Mouse (Mus musculus): Measurements from ENCODE around the gene Rnase4. TPM values are rescaled to one million over a fixed set of nuclear protein-coding genes. Genes with fewer than 3 reads are reported as not detected.

The Rnase4 gene
- polyA plus RNA-seq, 1 experiment from 2014 or later, result 48.2 TPM

GRCm38 (mm10) chr14:51131086-51131815, 40.4 kb downstream of the Rnase4 start:
- DNase-seq (ENCODE audit: low spot score), result no peak
- ATAC-seq (replicated peaks; ENCODE audit: low FRiP score, low read depth), result no peak
- WGBS, result 78% methylated on average over 7 of the region's 7 CpGs

GRCm38 (mm10) chr14:51132372-51132771, 41.5 kb downstream of the Rnase4 start:
- Histone ChIP-seq H3K27me3 (ENCODE audit: insufficient read depth, low read length) (no peaks in the 10 kb centered on the region), H3K27ac (no peak overlapping the region), H3K36me3 (ENCODE audit: insufficient read depth, low read length) (no peaks in the 10 kb centered on the region), H3K9ac (ENCODE audit: low read depth, low read length) (no peak overlapping the region), H3K4me3 (replicated peaks; ENCODE audit: low read depth, low read length) (no peak overlapping the region), H3K4me2 (ENCODE audit: low read length) (no peak overlapping the region), H3K9me3 (replicated peaks; ENCODE audit: low read length) (no peaks in the 10 kb centered on the region), H3K4me1 (replicated peaks; ENCODE audit: insufficient read depth, low read length) (no peaks in the 10 kb centered on the region)
- WGBS, result 94% methylated on average over 4 of the region's 4 CpGs
- DNase-seq (ENCODE audit: low spot score) (no peak), ATAC-seq (replicated peaks; ENCODE audit: low FRiP score, low read depth) (no peak)
- no peak for TF ChIP-seq CTCF (IDR thresholded peaks at IDR 0.05; ENCODE audit: low read depth)

More at GRCm38 (mm10) chr14:51131086-51131815, 40.4 kb downstream of the Rnase4 start:
- no peak overlapping the region for H3K9ac ChIP-seq (ENCODE audit: low read depth, low read length)
- no peaks in the 10 kb centered on the region for H3K9me3 ChIP-seq (replicated peaks; ENCODE audit: low read length)
- H3K27me3 ChIP-seq (ENCODE audit: insufficient read depth, low read length), result no peaks in the 10 kb centered on the region
- no peaks in the 10 kb centered on the region for H3K36me3 ChIP-seq (ENCODE audit: insufficient read depth, low read length)
- H3K4me3 ChIP-seq (replicated peaks; ENCODE audit: low read depth, low read length), result no peak overlapping the region
- no peak overlapping the region for H3K4me2 ChIP-seq (ENCODE audit: low read length)
- H3K4me1 ChIP-seq (replicated peaks; ENCODE audit: insufficient read depth, low read length), result no peaks in the 10 kb centered on the region
- TF ChIP-seq CTCF (IDR thresholded peaks at IDR 0.05; ENCODE audit: low read depth), result no peak
- H3K27ac ChIP-seq, result no peak overlapping the region

DNA sequence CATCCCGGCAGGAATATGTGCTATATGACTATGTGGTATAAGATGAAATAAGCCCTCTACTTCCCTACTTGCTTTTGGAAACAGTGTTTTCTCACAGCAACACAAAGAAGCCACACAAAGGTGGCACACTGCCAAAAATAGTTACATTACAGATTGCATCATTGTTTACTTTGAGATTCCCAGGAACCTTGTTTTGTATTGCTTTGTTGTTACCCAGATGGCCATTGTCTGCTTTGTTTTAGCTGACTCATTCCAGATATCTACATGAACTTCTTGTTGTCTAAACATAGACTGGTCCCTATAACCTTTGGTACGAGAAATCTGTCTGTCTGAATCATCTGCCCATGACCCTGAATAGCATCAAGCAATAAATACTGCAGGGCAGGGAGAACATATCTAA, 49.5 kb downstream of the Rnase4 start:
- ATAC-seq (replicated peaks; ENCODE audit: low FRiP score, low read depth) (no peak), DNase-seq (ENCODE audit: low spot score) (no peak)
- H3K36me3 ChIP-seq (ENCODE audit: insufficient read depth, low read length), result no peaks in the 10 kb centered on the region
- no peaks in the 10 kb centered on the region for H3K27me3 ChIP-seq (ENCODE audit: insufficient read depth, low read length)
- WGBS, result 64% methylated on average over 2 of the region's 2 CpGs
- no peaks in the 10 kb centered on the region for H3K9me3 ChIP-seq (replicated peaks; ENCODE audit: low read length)
- no peak for TF ChIP-seq CTCF (IDR thresholded peaks at IDR 0.05; ENCODE audit: low read depth)
- H3K9ac ChIP-seq (ENCODE audit: low read depth, low read length), result no peak overlapping the region
- H3K4me1 ChIP-seq (replicated peaks; ENCODE audit: insufficient read depth, low read length), result no peaks in the 10 kb centered on the region
- no peak overlapping the region for H3K27ac ChIP-seq
- H3K4me2 ChIP-seq (ENCODE audit: low read length), result no peak overlapping the region
- no peak overlapping the region for H3K4me3 ChIP-seq (replicated peaks; ENCODE audit: low read depth, low read length)

DNA sequence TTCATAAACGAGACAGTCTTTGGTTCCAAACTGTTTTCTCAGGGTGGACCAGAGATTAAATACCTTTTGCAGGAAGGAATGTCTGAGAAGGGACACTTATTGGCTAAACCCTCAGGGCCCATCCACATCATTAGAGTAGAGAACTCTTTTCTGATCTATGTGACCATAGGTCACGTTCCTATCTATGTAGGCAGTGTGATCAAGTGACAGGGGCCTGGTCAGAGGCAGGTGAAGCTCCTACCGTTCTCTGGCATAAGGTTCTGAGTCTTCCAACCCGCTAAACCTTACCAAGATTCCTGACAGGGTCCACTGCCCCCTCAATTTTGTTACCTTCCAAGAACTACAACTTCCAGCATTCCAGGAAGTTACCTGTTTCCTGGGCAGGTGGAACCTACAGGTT, 51.2 kb downstream of the Rnase4 start:
- WGBS, result 82% methylated on average over 4 of the region's 4 CpGs
- H3K36me3 ChIP-seq (ENCODE audit: insufficient read depth, low read length), result no peaks in the 10 kb centered on the region
- DNase-seq (ENCODE audit: low spot score), result no peak
- H3K4me1 ChIP-seq (replicated peaks; ENCODE audit: insufficient read depth, low read length), result no peaks in the 10 kb centered on the region
- H3K27ac ChIP-seq, result no peak overlapping the region
- no peak overlapping the region for H3K4me2 ChIP-seq (ENCODE audit: low read length)
- H3K4me3 ChIP-seq (replicated peaks; ENCODE audit: low read depth, low read length), result no peak overlapping the region
- no peaks in the 10 kb centered on the region for H3K9me3 ChIP-seq (replicated peaks; ENCODE audit: low read length)
- no peak for TF ChIP-seq CTCF (IDR thresholded peaks at IDR 0.05; ENCODE audit: low read depth)
- ATAC-seq (replicated peaks; ENCODE audit: low FRiP score, low read depth), result no peak
- H3K9ac ChIP-seq (ENCODE audit: low read depth, low read length), result no peak overlapping the region
- no peaks in the 10 kb centered on the region for H3K27me3 ChIP-seq (ENCODE audit: insufficient read depth, low read length)

DNA sequence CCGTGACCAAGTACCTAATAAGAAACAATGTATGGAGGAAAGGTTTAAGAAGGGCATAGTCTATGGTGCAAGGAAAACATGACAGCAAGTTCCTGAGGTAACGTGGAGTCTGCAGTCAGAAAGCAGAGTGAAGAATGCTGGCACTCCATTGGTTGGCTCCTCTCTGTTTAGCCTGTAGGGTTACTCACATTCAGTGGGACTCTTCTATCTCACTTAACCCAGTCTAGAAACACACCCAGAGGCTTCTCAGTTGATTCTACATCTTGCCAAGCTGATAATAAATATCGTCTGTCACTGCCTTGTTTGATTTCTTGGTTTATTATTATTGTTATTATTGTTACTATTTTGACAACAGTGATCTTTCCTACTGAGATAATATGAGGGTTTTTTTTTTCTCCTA, 51.7 kb downstream of the Rnase4 start:
- no peak overlapping the region for H3K9ac ChIP-seq (ENCODE audit: low read depth, low read length)
- DNase-seq (ENCODE audit: low spot score) (no peak), ATAC-seq (replicated peaks; ENCODE audit: low FRiP score, low read depth) (no peak)
- H3K27me3 ChIP-seq (ENCODE audit: insufficient read depth, low read length), result no peaks in the 10 kb centered on the region
- TF ChIP-seq CTCF (IDR thresholded peaks at IDR 0.05; ENCODE audit: low read depth), result no peak
- H3K4me1 ChIP-seq (replicated peaks; ENCODE audit: insufficient read depth, low read length), result no peaks in the 10 kb centered on the region
- H3K27ac ChIP-seq, result no peak overlapping the region
- 83% methylated on average over 3 of the region's 3 CpGs for WGBS
- H3K36me3 ChIP-seq (ENCODE audit: insufficient read depth, low read length), result no peaks in the 10 kb centered on the region
- H3K4me3 ChIP-seq (replicated peaks; ENCODE audit: low read depth, low read length), result no peak overlapping the region
- H3K4me2 ChIP-seq (ENCODE audit: low read length), result no peak overlapping the region
- H3K9me3 ChIP-seq (replicated peaks; ENCODE audit: low read length), result no peaks in the 10 kb centered on the region

- Histone ChIP-seq H3K27ac (no peak overlapping the region), H3K27me3 (ENCODE audit: insufficient read depth, low read length) (no peaks in the 10 kb centered on the region), H3K4me2 (ENCODE audit: low read length) (no peak overlapping the region), H3K4me1 (replicated peaks; ENCODE audit: insufficient read depth, low read length) (no peaks in the 10 kb centered on the region), H3K9me3 (replicated peaks; ENCODE audit: low read length) (no peaks in the 10 kb centered on the region), H3K9ac (ENCODE audit: low read depth, low read length) (no peak overlapping the region), H3K36me3 (ENCODE audit: insufficient read depth, low read length) (no peaks in the 10 kb centered on the region), H3K4me3 (replicated peaks; ENCODE audit: low read depth, low read length) (no peak overlapping the region)
- ATAC-seq (replicated peaks; ENCODE audit: low FRiP score, low read depth), result no peak
- no peak for DNase-seq (ENCODE audit: low spot score)
- TF ChIP-seq CTCF (IDR thresholded peaks at IDR 0.05; ENCODE audit: low read depth), result no peak
- WGBS, result 63% methylated on average over 4 of the region's 4 CpGs
These were observed 52.4 kb downstream of the Rnase4 start for GRCm38 (mm10) chr14:51143287-51143686.

DNA sequence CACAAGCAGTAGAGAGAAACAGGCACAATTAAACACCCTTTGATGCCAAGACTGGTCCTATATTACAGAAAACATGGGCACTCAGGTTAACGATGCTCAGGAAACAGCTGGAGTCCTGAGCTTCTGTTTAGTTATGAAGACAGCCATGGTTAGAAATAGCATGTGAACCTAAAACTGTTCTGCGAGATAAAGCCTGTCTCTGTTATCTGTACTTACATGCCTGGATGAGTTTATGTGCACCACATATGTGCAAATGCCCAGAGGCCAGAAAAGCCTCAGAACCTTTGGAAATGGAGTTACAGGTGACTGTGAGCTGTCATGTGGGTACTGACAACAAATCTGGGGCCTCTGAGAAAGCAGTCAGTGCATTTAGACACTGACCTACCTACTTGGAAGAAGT, 53.1 kb downstream of the Rnase4 start:
- no peak overlapping the region for H3K27ac ChIP-seq
- H3K27me3 ChIP-seq (ENCODE audit: insufficient read depth, low read length), result no peaks in the 10 kb centered on the region
- H3K4me1 ChIP-seq (replicated peaks; ENCODE audit: insufficient read depth, low read length), result no peaks in the 10 kb centered on the region
- H3K9me3 ChIP-seq (replicated peaks; ENCODE audit: low read length), result no peaks in the 10 kb centered on the region
- ATAC-seq (replicated peaks; ENCODE audit: low FRiP score, low read depth), result no peak
- no peaks in the 10 kb centered on the region for H3K36me3 ChIP-seq (ENCODE audit: insufficient read depth, low read length)
- no peak for DNase-seq (ENCODE audit: low spot score)
- no peak overlapping the region for H3K4me2 ChIP-seq (ENCODE audit: low read length)
- no peak overlapping the region for H3K4me3 ChIP-seq (replicated peaks; ENCODE audit: low read depth, low read length)
- WGBS, result 62% methylated on average over 2 of the region's 2 CpGs
- TF ChIP-seq CTCF (IDR thresholded peaks at IDR 0.05; ENCODE audit: low read depth), result no peak
- H3K9ac ChIP-seq (ENCODE audit: low read depth, low read length), result no peak overlapping the region

Measured in kidney, postnatal 0 days (tissue).